Mouse (Mus musculus): Measurements from ENCODE around the gene Sult2a4.
"Not testable (repeated sequence)": the region's sequence is repeated elsewhere in the genome, so short reads cannot be mapped to it uniquely, and the experiment has no call there.

The Sult2a4 gene

DNA sequence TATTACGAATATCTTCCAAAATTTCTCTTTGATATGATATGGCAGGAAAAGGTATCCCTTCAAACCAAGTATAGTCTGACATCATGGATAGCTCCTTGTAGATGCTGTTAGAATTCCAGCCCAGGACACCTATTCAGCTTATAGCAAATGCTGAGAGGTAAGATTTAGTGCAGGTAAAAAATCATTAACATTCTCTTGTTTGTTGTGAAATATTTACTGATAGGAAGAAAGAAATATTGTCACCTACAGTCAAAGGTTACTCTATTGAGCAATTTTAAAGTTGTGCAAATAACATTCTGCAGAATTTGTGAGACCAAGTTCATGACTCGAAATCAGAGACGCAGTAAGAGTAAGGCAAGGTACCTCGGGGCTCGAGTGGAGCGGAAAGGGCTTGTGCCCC is at the start of gene Sult2a4:
Sult2a4 (minus strand) TSS at position 101 of the 400 bp plus-strand sequence.
- DNase-seq (ENCODE audit: low read depth in 2 of 2, low spot score in 2 of 2) = not testable (repeated sequence)

DNA sequence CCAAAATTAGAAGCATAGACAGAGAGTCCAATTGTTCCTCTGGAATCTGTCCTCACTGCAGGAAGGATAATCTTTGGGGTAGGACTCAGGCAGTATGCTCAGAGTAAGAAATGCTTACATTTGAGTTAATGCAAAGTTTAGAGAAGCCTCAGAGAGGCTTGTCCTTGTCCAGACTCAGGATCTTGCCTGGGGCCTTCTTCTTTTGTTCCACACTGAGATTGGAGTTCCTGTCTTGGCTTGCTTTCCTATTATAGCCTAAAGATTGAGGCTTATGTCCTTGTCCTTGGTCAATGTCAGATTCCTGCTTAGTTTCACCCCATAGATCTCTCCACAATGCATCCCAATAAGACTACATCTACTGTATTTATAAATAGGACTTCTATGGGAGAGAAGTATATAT is 41.4 kb upstream of the Sult2a4 start:
- DNase-seq (ENCODE audit: low read depth in 2 of 2, low spot score in 2 of 2) = not testable (repeated sequence)

DNA sequence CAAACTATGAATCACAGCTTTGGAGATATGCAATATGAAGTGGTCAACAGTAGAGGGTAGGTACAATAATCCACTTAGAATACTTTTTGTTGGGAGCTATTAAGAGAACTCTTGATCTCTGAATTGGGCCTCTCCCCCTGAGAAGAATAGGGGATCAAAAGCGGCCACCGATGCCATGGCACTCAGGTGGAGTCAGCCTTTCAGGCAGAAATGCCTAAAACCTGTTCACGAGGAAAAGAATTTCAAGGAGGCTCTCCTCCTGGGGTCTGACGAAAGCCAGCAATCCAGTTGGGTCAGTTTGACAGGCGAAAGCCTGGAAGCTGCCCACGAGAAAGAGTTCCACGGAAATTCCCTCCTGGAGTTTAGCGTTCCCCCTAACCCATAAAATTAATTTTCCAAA is 23.7 kb upstream of the Sult2a4 start:
- no peak for DNase-seq (ENCODE audit: low read depth in 2 of 2, low spot score in 2 of 2)

GRCm38 (mm10) chr7:14010686-14011085 is 21.3 kb upstream of the Sult2a4 start:
- not testable (repeated sequence) for DNase-seq (ENCODE audit: low read depth in 2 of 2, low spot score in 2 of 2)
